Mouse (Mus musculus) G1E-ER4 (cell line): ENCODE measurements around the gene Agt. TPM values are rescaled to one million over a fixed set of nuclear protein-coding genes. Genes with fewer than 3 reads are reported as not detected.

ENCODE experiments used
- GATA1 ChIP-seq: IDR thresholded peaks from one replicate; pipeline ENCODE4 v1.8.0; 2012; ENCODE audit warnings: low read length, inconsistent platforms
- polyA plus RNA-seq: library from polyadenylated mRNA; stranded (reverse); fragments of >175 nt; gene quantifications from 2 replicates; pipeline ENCODE4 v1.2.3, GENCODE M21; 2012

Gene Agt
- polyA plus RNA-seq, 1 experiment: not detected

DNA sequence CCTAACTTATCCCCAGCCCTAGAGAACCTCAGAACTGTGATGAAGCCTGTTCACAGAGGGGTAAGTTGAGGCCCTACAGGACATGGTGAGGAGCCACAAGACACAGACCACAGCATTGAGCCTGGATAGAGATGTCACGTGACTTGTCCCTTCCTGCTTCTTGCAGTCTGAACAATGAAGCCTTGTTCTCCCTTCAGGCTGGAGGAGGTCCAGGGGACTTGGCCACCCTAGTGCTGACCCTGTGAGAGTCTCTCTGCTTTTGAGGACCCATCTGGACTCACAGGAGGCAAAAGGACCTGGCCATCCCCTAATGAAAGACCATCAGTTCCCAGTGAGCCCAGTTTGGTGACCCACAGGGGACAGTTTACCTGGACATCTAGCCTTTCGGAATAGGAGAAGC, 406 bp downstream of the Agt start:
- TF ChIP-seq GATA1: no peak

- TF ChIP-seq GATA1: no peak
Observed at GRCm38 (mm10) chr8:124567584-124567983, 1.9 kb downstream of the Agt start.

DNA sequence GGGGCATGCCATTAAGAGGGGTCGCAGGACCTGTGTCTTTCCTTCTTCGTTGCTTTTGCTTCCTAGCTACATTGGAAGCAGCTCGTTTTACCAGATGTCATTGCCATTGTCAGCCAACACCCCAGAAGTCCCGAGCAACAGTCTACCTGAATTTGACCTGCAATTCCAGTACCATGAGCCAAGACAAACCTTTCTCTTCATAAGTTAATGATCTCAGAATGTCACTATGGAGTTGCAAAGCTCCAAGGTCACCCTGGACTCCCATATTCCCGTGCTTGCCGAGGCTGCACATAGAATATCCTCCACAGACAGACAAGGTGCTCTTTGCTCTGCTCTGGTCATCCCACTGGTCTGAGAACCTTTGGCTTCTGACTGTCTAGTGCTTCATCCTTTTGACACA, 2.4 kb downstream of the Agt start:
- TF ChIP-seq GATA1: no peak

DNA sequence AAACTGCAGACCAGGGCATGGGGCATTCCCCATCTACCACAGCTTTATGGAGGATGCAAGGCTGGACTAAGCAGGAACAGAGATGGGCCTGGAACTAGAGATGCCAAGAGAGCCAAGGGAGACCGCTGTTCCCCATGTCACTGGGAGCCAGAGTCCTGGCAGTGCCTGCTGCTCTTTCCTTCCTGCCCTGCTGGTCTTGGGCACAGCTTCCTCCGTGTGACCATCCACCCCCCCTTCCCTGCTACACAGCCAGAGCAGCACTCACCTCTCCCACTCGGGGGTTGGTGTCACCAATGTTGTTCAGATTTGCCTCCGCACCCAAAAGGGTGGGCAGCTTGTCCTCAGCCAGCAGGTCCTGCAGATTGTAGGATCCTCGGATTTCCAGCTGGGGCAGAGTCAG, 12.0 kb downstream of the Agt start:
- TF ChIP-seq GATA1: no peak

GRCm38 (mm10) chr8:124556658-124557057, 12.8 kb downstream of the Agt start:
- TF ChIP-seq GATA1: no peak

- TF ChIP-seq GATA1: no peak
Observed at GRCm38 (mm10) chr8:124556164-124556563, 13.3 kb downstream of the Agt start.

- TF ChIP-seq GATA1: no peak
Observed at GRCm38 (mm10) chr8:124555113-124555750, 14.3 kb downstream of the Agt start.

GRCm38 (mm10) chr8:124551011-124551661, 18.4 kb downstream of the Agt start:
- TF ChIP-seq GATA1: no peak

DNA sequence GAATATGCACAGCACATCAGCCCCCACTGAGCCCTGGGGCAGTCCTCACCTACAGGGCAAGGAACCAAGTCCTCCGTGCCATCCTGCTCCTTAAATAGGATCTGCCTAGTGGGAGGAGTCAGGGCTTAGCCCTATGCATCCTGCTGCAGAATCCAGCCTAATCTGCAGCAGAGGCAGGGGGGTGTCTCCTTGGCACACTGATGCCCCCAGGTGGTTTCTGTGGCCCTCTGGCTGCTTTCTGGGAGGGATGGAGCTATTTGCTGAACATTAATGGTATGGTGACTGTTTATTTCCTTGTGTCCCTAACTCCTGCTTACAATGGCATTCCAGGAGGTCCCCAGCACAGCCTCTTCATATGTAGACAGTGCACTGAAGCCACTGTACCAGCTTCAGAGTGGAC, 21.3 kb downstream of the Agt start:
- TF ChIP-seq GATA1: no peak

GRCm38 (mm10) chr8:124547269-124547668, 22.2 kb downstream of the Agt start:
- no peak for TF ChIP-seq GATA1

DNA sequence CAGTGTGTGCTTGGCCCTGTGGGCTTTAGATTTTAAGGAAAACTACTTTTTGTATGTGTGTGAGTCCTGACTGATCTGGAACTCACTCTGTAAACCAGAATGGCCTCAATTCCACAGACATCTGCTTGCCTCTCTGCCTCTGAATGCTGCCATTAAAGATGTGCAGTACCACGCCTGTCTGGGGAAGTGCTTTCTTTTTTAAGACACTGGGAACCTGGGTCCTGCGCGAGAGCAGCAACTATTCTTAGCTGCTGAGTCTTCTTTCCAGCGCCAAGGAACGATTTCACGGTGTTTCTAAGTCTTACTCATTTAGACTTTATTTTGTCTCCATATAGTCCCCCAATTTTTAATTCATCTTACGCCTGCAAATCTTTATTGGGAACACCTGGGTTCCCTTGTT, 22.7 kb downstream of the Agt start:
- TF ChIP-seq GATA1: no peak

GRCm38 (mm10) chr8:124546371-124546770, 23.1 kb downstream of the Agt start:
- TF ChIP-seq GATA1: no peak

DNA sequence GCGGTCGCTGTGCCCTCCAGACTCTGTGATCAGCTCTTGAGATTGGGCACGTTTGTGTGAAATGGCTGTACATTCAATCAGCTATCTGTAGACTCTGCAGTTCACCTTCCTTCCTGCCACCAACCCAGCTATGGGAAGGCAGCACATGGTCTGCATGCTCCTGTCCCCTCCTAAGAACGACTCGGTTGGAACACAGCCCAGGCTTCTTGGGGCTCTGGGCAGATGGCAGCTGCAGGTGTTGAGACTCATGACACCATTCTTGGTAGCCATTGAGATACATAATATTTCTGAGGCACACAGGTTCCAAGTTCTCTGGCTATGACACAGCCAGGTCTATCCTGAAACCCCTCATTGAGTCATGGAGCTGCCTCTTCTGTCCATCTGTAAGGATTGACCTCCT, 26.2 kb downstream of the Agt start:
- no peak for TF ChIP-seq GATA1

DNA sequence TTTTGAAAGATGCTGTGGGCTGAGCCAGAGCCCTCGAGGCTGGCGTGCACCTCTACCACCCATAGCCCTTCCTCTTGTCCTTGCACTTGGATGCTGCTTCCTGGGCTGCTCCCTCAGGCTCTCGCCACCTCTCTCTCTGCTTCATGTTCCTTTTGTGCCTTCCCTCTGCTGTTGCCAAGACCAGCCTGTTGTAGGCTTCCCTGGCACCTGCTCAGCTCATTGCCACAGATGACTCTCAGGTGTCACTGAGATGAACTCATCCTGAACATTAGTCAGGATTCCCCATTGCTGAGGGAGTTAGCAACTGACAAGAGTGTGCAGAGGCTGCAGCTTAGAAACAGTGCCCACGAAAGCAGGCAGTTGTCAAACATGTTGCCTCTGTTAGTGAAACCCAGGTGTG, 27.5 kb downstream of the Agt start:
- no peak for TF ChIP-seq GATA1

DNA sequence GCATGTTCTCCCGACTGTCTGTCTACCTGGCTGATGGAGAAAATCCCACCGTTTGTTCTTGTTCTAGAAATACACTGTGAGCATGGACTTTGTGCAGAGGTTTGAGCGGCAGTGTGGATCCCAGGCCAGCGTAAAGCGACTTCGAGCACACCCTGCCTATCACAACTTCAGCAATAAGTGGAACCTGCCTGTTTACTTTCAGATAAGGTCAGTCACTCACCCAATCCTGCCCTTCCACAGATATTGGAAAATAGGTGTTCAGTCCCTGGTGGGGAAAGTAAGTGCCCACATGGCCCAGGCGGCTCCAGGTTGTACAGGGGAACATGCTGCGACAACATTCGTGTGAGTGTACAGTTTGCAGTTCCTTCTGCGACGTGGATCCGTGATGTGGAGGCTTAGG, 28.6 kb downstream of the Agt start:
- no peak for TF ChIP-seq GATA1

DNA sequence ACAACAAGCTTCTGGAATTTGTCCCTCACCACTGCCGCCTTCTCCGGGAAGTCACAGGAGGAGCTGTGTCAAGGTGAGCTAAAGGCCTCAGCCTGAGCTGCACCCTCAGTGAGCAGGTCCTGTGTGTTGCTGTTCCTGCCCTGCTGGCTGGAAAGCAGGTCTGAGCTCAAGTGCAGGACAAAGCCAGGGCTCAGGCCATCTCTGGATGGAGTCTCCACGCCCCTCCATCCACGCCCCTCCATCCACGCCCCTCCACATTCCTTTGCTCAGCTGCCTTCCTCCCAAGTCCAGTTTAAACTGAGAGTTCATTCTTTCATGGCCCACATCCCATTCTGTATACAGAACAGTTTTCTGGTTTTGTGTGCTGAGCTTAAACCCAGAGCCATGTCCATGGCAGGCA, 34.1 kb downstream of the Agt start:
- no peak for TF ChIP-seq GATA1

DNA sequence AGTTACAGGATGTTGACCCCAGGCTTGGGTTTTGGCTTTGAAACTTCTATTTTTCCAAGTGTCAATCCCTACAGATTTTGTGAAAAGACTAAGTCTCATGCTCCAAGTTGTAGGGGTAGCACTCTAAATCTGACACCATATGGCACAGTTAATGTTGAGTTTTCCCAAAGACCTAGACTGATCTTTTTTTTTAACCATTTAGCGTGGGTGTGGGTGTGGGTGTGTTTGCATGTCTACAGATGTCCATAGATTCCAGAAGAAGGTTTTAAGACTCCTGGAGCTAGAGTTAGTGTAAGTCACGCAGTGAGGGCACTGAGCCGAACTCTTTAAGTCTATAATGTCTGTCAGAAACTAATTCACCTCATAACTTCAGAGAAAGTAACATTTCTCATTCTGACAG, 36.9 kb downstream of the Agt start:
- TF ChIP-seq GATA1: no peak

DNA sequence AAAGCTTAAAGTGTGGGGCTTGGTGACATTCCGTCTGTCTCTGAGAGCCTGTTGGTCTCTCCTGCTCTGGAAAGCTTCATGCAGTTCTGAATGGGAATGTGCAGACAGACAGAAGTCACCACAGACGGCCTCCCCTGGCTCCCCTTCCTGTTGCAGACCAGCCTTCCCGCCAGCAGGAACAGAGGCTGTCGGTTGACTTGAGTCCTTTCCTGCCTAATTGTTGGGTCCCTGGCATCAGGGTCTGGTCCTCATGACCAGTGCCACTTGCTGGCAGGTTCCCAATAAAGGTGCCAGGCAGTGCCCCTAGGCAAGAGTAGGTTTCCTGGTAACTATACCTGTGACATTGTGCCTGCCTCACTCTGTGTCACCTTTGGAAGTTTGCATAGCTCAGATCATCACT, 38.5 kb downstream of the Agt start:
- TF ChIP-seq GATA1: no peak

GRCm38 (mm10) chr8:124530556-124530955, 39.0 kb downstream of the Agt start:
- TF ChIP-seq GATA1: no peak
